Mouse (Mus musculus) effector memory CD4-positive, alpha-beta T cell, adult 5 months (primary cell): ENCODE results near the gene Hhat. TPM values are rescaled to one million over a fixed set of nuclear protein-coding genes. Genes with fewer than 3 reads are reported as not detected.

Source experiments
- polyA plus RNA-seq: library from polyadenylated mRNA; unstranded; fragments of 100-300 nt; shearing (Covaris generic); gene quantifications from one replicate; pipeline ENCODE4 v1.2.1, GENCODE M21; 2017

Hhat gene
- 3.3 TPM for polyA plus RNA-seq

DNA sequence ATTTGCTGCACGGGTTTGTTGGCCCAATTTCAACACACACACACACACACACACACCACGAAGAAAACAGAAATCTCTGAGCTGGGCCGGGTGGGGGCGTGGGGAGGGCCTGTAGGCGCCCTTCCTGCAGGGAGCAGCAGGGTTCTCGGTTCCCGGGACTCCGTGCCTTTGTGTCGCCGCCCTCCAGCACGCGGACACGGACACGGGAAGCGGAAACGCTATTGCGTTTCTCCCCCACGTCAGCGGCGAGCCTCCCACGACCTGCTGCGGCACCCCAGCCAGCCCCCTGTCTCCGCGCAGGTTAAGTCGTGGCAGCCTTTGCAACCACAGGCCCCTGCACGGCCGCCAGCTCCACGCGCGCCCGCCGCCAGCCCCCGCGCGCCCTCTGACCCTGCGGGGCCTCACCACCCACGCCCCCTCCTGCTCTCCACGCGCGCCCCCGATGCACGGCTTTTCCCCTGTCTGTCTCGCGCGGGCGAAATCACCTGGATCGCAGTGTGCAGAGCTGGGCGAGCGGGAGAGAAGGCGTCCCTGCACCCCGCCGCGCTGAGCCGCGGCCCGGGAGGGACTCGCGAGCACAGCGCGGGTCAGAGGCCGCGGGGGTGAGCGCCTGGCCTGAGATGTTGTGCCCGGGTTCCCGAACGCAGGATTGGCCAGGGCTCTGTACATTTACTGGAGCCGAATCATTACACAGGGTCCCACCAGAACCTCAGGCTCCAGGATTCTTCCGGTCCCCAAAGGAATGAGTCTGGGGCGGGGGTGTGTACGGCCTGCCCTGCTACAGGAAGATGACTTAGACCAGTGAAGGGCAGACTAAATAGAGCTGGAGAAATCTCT is at the start of gene Hhat:
Hhat (minus strand) TSS at position 729 of the 837 bp plus-strand sequence.

Other genes with a start within 250 kb of the Hhat start
- gene Sertad4, start 84.5 kb upstream of the Hhat start, polyA plus RNA-seq, result not detected